Mouse (Mus musculus): ENCODE measurements at regions not wholly inside any gene's neighbourhood (a gene's known extent, or its start where the extent isn't known, plus 50 kb on each side); places are given as distances from the start of the nearest gene placed in this dataset.

GRCm38 (mm10) chr4:87446856-87447255, 216.6 kb upstream of the Slc24a2 start:
- H3K27me3 ChIP-seq (ENCODE audit: insufficient read depth, low read length) = no peaks in the 10 kb centered on the region
- H3K4me3 ChIP-seq (ENCODE audit: low read depth, low read length) = no peak overlapping the region
- no peak overlapping the region for H3K27ac ChIP-seq (ENCODE audit: low read depth, low read length)
- ATAC-seq = peak; percentile 69; the same call in 1 of the 2 replicates
- no peak overlapping the region for H3K4me2 ChIP-seq (ENCODE audit: low read depth)
- WGBS = 42% methylated on average over 3 of the region's 3 CpGs
- no peak for TF ChIP-seq CTCF (IDR thresholded peaks at IDR 0.05; ENCODE audit: low read depth)
- H3K4me1 ChIP-seq (ENCODE audit: insufficient read depth) = no peaks in the 10 kb centered on the region
- no peaks in the 10 kb centered on the region for H3K9me3 ChIP-seq (ENCODE audit: low read length)
- peak; percentile 44 for DNase-seq
- no peak overlapping the region for H3K9ac ChIP-seq
- no peaks in the 10 kb centered on the region for H3K36me3 ChIP-seq (ENCODE audit: insufficient read depth)

GRCm38 (mm10) chr4:87434136-87434535, 203.9 kb upstream of the Slc24a2 start:
- no peaks in the 10 kb centered on the region for H3K9me3 ChIP-seq (ENCODE audit: low read length)
- no peak overlapping the region for H3K4me2 ChIP-seq (ENCODE audit: low read depth)
- no peak overlapping the region for H3K4me3 ChIP-seq (ENCODE audit: low read depth, low read length)
- no peaks in the 10 kb centered on the region for H3K4me1 ChIP-seq (ENCODE audit: insufficient read depth)
- TF ChIP-seq CTCF (IDR thresholded peaks at IDR 0.05; ENCODE audit: low read depth) = no peak
- no peak overlapping the region for H3K9ac ChIP-seq
- no peak overlapping the region for H3K27ac ChIP-seq (ENCODE audit: low read depth, low read length)
- ATAC-seq = no peak
- 89% methylated on average over 4 of the region's 4 CpGs for WGBS
- H3K27me3 ChIP-seq (ENCODE audit: insufficient read depth, low read length) = no peaks in the 10 kb centered on the region
- H3K36me3 ChIP-seq (ENCODE audit: insufficient read depth) = no peaks in the 10 kb centered on the region
- DNase-seq = no peak

- no peaks in the 10 kb centered on the region for H3K27me3 ChIP-seq (ENCODE audit: insufficient read depth, low read length)
- no peak for TF ChIP-seq CTCF (IDR thresholded peaks at IDR 0.05; ENCODE audit: low read depth)
- H3K4me3 ChIP-seq (ENCODE audit: low read depth, low read length) = no peak overlapping the region
- no peaks in the 10 kb centered on the region for H3K4me1 ChIP-seq (ENCODE audit: insufficient read depth)
- H3K36me3 ChIP-seq (ENCODE audit: insufficient read depth) = no peaks in the 10 kb centered on the region
- no peak overlapping the region for H3K9ac ChIP-seq
- DNase-seq (no peak), ATAC-seq (no peak)
- 72% methylated on average over 3 of the region's 3 CpGs for WGBS
- no peak overlapping the region for H3K27ac ChIP-seq (ENCODE audit: low read depth, low read length)
- no peaks in the 10 kb centered on the region for H3K9me3 ChIP-seq (ENCODE audit: low read length)
- no peak overlapping the region for H3K4me2 ChIP-seq (ENCODE audit: low read depth)
Measured at GRCm38 (mm10) chr4:87428374-87428773, 198.1 kb upstream of the Slc24a2 start.

DNA sequence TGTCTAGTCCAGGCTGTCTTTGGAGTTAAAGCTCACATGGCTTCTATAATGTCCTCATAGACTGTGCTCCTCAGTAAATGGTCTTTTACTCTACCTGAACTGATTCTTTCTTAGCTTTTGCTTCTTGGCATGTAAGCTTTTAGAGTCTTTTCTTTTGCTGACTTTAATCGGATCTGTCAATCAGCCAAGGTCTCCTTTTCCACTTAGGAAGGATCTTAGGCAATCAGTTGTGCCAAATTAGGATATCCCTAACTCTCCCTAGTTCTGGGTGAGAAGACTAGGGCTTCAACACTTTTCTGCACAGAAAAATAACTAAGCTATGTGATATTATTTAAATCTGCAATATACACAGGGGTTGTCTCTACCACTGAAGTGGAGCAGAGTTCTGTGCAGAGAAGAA, 193.8 kb upstream of the Slc24a2 start:
- Histone ChIP-seq H3K4me2 (ENCODE audit: low read depth) (no peak overlapping the region), H3K9ac (no peak overlapping the region), H3K27me3 (ENCODE audit: insufficient read depth, low read length) (no peaks in the 10 kb centered on the region), H3K27ac (ENCODE audit: low read depth, low read length) (no peak overlapping the region), H3K4me3 (ENCODE audit: low read depth, low read length) (no peak overlapping the region), H3K9me3 (ENCODE audit: low read length) (no peaks in the 10 kb centered on the region), H3K4me1 (ENCODE audit: insufficient read depth) (no peaks in the 10 kb centered on the region), H3K36me3 (ENCODE audit: insufficient read depth) (no peaks in the 10 kb centered on the region)
- TF ChIP-seq CTCF (IDR thresholded peaks at IDR 0.05; ENCODE audit: low read depth) = no peak
- DNase-seq (no peak), ATAC-seq (no peak)
- 79% methylated on average over 1 of the region's 1 CpGs for WGBS

DNA sequence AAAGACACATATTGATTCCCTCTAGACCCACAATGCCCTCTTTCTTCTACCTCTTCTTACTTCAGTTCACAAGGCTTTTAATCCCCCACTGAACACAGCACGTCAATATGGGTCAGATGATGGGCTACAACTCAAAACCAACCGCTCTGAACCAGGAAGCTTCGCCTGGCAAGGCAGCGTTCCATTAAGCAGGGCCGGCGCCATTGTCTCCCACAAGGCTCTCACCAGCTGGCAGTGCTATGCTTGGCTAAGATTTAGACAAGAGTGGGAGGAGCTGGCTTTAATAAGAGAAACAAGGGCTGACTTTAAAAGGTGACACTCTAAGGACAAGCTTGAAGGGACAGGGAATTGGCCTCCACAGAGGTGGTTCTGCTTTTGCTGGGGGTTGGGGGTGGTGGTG, 192.3 kb upstream of the Slc24a2 start:
- Histone ChIP-seq H3K27ac (ENCODE audit: low read depth, low read length) (no peak overlapping the region), H3K9me3 (ENCODE audit: low read length) (no peaks in the 10 kb centered on the region), H3K4me1 (ENCODE audit: insufficient read depth) (no peaks in the 10 kb centered on the region), H3K36me3 (ENCODE audit: insufficient read depth) (no peaks in the 10 kb centered on the region), H3K9ac (no peak overlapping the region), H3K27me3 (ENCODE audit: insufficient read depth, low read length) (no peaks in the 10 kb centered on the region), H3K4me2 (ENCODE audit: low read depth) (no peak overlapping the region), H3K4me3 (ENCODE audit: low read depth, low read length) (no peak overlapping the region)
- ATAC-seq (peak; percentile 10; the same call in 1 of the 2 replicates), DNase-seq (no peak)
- WGBS = 19% methylated on average over 6 of the region's 6 CpGs
- TF ChIP-seq CTCF (IDR thresholded peaks at IDR 0.05; ENCODE audit: low read depth) = no peak

- DNase-seq (no peak), ATAC-seq (no peak)
- Histone ChIP-seq H3K9me3 (ENCODE audit: low read length) (no peaks in the 10 kb centered on the region), H3K4me1 (ENCODE audit: insufficient read depth) (0 out of 2 replicates have a peak, but pooled peaks cover 4% of the 10 kb centered on the region), H3K36me3 (ENCODE audit: insufficient read depth) (no peaks in the 10 kb centered on the region), H3K9ac (no peak overlapping the region), H3K4me2 (ENCODE audit: low read depth) (no peak overlapping the region), H3K4me3 (ENCODE audit: low read depth, low read length) (no peak overlapping the region), H3K27ac (ENCODE audit: low read depth, low read length) (no peak overlapping the region), H3K27me3 (ENCODE audit: insufficient read depth, low read length) (no peaks in the 10 kb centered on the region)
- no peak for TF ChIP-seq CTCF (IDR thresholded peaks at IDR 0.05; ENCODE audit: low read depth)
- 55% methylated on average over 6 of the region's 6 CpGs for WGBS
Measured at GRCm38 (mm10) chr4:87403354-87403753, 173.1 kb upstream of the Slc24a2 start.

- Histone ChIP-seq H3K27ac (ENCODE audit: low read depth, low read length) (no peak overlapping the region), H3K9ac (no peak overlapping the region), H3K4me2 (ENCODE audit: low read depth) (no peak overlapping the region), H3K4me3 (ENCODE audit: low read depth, low read length) (no peak overlapping the region), H3K9me3 (ENCODE audit: low read length) (no peaks in the 10 kb centered on the region), H3K27me3 (ENCODE audit: insufficient read depth, low read length) (no peaks in the 10 kb centered on the region), H3K4me1 (ENCODE audit: insufficient read depth) (0 out of 2 replicates have a peak, but pooled peaks cover 4% of the 10 kb centered on the region), H3K36me3 (ENCODE audit: insufficient read depth) (no peaks in the 10 kb centered on the region)
- no peak for TF ChIP-seq CTCF (IDR thresholded peaks at IDR 0.05; ENCODE audit: low read depth)
- ATAC-seq (0 out of 2 replicates have a peak, but pooled peaks have one; percentile 3), DNase-seq (no peak)
- 58% methylated on average over 7 of the region's 7 CpGs for WGBS
Measured at GRCm38 (mm10) chr4:87402173-87402556, 171.9 kb upstream of the Slc24a2 start.
